Comparison of ENCODE assay signal across 8 mouse cellular contexts in the genomic region with DNA sequence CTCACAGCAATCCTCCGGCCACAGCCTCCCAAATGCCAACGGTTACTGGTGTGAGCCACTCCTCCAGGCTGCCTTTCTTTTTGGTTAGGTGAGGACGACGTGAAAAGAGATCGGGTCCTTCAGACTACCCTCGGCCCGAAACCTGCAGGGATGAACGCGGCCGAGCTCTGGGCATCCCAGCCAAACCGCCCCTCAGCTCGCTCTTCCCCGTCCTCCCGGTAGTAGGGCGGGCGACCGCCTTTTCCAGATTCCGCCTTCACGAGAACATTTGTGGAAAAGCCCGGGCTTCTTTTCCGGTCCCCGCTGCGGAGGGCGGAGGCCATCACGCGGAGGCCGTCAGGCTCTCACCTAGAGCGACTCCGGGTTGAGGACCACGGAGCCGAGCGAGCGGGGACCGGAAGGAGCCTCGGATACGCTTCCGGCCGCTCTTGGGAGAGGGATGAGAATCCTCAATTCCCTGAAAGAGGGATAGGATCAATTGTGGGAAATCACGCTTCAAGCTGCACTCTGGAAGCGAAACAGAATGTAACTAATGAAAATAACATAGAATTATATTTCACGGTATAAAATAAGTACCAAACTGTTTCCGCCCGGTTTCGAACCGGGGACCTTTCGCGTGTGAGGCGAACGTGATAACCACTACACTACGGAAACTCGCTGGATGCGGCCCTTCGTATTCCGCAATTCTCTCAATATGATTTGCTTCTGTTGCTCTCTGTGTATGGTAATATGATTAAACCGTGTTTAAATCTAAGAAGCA. TPM values are rescaled to one million over a fixed set of nuclear protein-coding genes. Genes with fewer than 3 reads are reported as not detected.
A peak's percentile ranks its signal among the peaks of the same experiment; 100 is the strongest.
DNase-seq lines count a peak whose midpoint lies in the region; ATAC-seq lines count a peak whose summit lies in the region.

No protein-coding gene starts in this region.

- no peaks in the 10 kb centered on the region for H3K9me3 ChIP-seq in intestine, embryonic 14.5 days (ENCODE audit: control insufficient read depth, low read length)

- peak overlapping the region; percentile 76 for H3K9ac ChIP-seq in intestine, embryonic 14.5 days (ENCODE audit: low read length)

- under 1% methylated on average over 55 of the region's 55 CpGs for WGBS in intestine, embryonic 14.5 days

- peak overlapping the region; percentile 71 for H3K4me3 ChIP-seq in intestine, embryonic 14.5 days (ENCODE audit: low read depth, low read length)

- H3K4me1 ChIP-seq in intestine, embryonic 14.5 days (replicated peaks; ENCODE audit: control insufficient read depth, insufficient read depth, low read length) = peaks cover 7% of the 10 kb centered on the region

- ATAC-seq in intestine, embryonic 14.5 days (replicated peaks; ENCODE audit: low FRiP score, low TSS enrichment, low read depth) = peak; percentile 93
- ATAC-seq in megakaryocyte-erythroid progenitor cell, adult 5-6 weeks (replicated peaks; ENCODE audit: low FRiP score, low TSS enrichment, poor library complexity, severe bottlenecking) = peak; percentile 79

- peak overlapping the region; percentile 96 for H3K27ac ChIP-seq in intestine, embryonic 14.5 days (ENCODE audit: low read depth)

- DNase-seq in ZHBTc4 (ENCODE audit: low read depth, low spot score) = peak; percentile 96
- DNase-seq in embryo, embryonic 10 days (ENCODE audit: low spot score) = peak; percentile 94
- peak; percentile 87 for DNase-seq in gastrocnemius, postnatal 14 days
- DNase-seq in intestine, embryonic 14.5 days (ENCODE audit: low spot score) = peak; percentile 100
- DNase-seq in left cerebral cortex, postnatal 14 days (ENCODE audit: low spot score in 2 of 2) = peak; percentile 95
- DNase-seq in right cerebral cortex, postnatal 14 days = peak; percentile 85
- DNase-seq in urinary bladder, postnatal 25 days (ENCODE audit: low spot score) = peak; percentile 88

- H3K27me3 ChIP-seq in intestine, embryonic 14.5 days (replicated peaks; ENCODE audit: control insufficient read depth, insufficient read depth, low read length) = no peaks in the 10 kb centered on the region

- H3K4me2 ChIP-seq in intestine, embryonic 14.5 days (ENCODE audit: low read length) = peak overlapping the region; percentile 77

- H3K36me3 ChIP-seq in intestine, embryonic 14.5 days (ENCODE audit: control insufficient read depth, insufficient read depth, low read length) = no peaks in the 10 kb centered on the region

- intact Hi-C loops in gastrocnemius, postnatal 14 days (cut with DNase I; ENCODE audit: low total_unique reads) = no loop called here
- intact Hi-C loops in left cerebral cortex, postnatal 14 days (cut with DNase I) = no loop called here

RNA-seq across cellular contexts. Expression of a gene that starts 20.0 kb away (rescaled TPM):
- total RNA-seq in gastrocnemius, postnatal 14 days (2021) = not detected
- 0.05 and 0.11 TPM in 2 replicates for polyA plus RNA-seq in intestine, embryonic 14.5 days (2014; fragmentation: Nextera tagmentation; extraction: Ambion mirVana)
- not detected for total RNA-seq in left cerebral cortex, postnatal 14 days (2021)
- total RNA-seq in megakaryocyte-erythroid progenitor cell, adult 5-6 weeks (2014; fragmentation: Nextera tagmentation) = not detected in 2 replicates
- total RNA-seq in megakaryocyte-erythroid progenitor cell, adult 5-6 weeks (2017) = not detected in 2 replicates

RNA-seq across cellular contexts. Expression of a gene that starts 22.1 kb away (rescaled TPM):
- 1 to 10 TPM; 4.5 to 4.7 TPM for total RNA-seq in gastrocnemius, postnatal 14 days (2021)
- 11.9 and 13.8 TPM in 2 replicates for polyA plus RNA-seq in intestine, embryonic 14.5 days (2014; fragmentation: Nextera tagmentation; extraction: Ambion mirVana)
- total RNA-seq in left cerebral cortex, postnatal 14 days (2021) = 1 to 10 TPM; 6.9 to 7.1 TPM
- 8.0 and 10.7 TPM in 2 replicates for total RNA-seq in megakaryocyte-erythroid progenitor cell, adult 5-6 weeks (2014; fragmentation: Nextera tagmentation)
- total RNA-seq in megakaryocyte-erythroid progenitor cell, adult 5-6 weeks (2017) = 12.8 and 13.7 TPM in 2 replicates

RNA-seq across cellular contexts. Expression of a gene that starts 42.9 kb away (rescaled TPM):
- not detected for total RNA-seq in gastrocnemius, postnatal 14 days (2021)
- 0.14 and 0.52 TPM in 2 replicates for polyA plus RNA-seq in intestine, embryonic 14.5 days (2014; fragmentation: Nextera tagmentation; extraction: Ambion mirVana)
- total RNA-seq in left cerebral cortex, postnatal 14 days (2021) = 1 to 10 TPM in 1 of 2 experiments, under 1 TPM in 1; 0.82 to 1.3 TPM
- not detected in 2 replicates for total RNA-seq in megakaryocyte-erythroid progenitor cell, adult 5-6 weeks (2014; fragmentation: Nextera tagmentation)
- total RNA-seq in megakaryocyte-erythroid progenitor cell, adult 5-6 weeks (2017) = not detected in 2 replicates

Comparison
In these comparisons a context has a peak if more than half of its experiments do, and no peak if none do; other contexts are left out.
1. Peak in every context shown above with its lines: DNase-seq, ATAC-seq, H3K4me3 ChIP-seq and H3K27ac ChIP-seq.